Mouse (Mus musculus): Measurements from ENCODE around the gene Rbm45. TPM values are rescaled to one million over a fixed set of nuclear protein-coding genes. Genes with fewer than 3 reads are reported as not detected.

The Rbm45 gene
- 10 to 100 TPM in 1 of 2 experiments, 1 to 10 TPM in 1; 9.4 to 11.4 TPM for total RNA-seq (2021)
- long read RNA-seq, experiment 1, transcript Rbm45-201 (10 exons, 1,898 nt) = major isoform, 6 of 7 reads
- long read RNA-seq, experiment 1, partial matches to known transcripts = 0 of 7 reads
- long read RNA-seq, experiment 1, other reads (novel, unspliced or antisense) = 1 of 7 reads
- long read RNA-seq, experiment 2, partial matches to known transcripts = 0 of 4 reads
- long read RNA-seq, experiment 2, other reads (novel, unspliced or antisense) = 0 of 4 reads

DNA sequence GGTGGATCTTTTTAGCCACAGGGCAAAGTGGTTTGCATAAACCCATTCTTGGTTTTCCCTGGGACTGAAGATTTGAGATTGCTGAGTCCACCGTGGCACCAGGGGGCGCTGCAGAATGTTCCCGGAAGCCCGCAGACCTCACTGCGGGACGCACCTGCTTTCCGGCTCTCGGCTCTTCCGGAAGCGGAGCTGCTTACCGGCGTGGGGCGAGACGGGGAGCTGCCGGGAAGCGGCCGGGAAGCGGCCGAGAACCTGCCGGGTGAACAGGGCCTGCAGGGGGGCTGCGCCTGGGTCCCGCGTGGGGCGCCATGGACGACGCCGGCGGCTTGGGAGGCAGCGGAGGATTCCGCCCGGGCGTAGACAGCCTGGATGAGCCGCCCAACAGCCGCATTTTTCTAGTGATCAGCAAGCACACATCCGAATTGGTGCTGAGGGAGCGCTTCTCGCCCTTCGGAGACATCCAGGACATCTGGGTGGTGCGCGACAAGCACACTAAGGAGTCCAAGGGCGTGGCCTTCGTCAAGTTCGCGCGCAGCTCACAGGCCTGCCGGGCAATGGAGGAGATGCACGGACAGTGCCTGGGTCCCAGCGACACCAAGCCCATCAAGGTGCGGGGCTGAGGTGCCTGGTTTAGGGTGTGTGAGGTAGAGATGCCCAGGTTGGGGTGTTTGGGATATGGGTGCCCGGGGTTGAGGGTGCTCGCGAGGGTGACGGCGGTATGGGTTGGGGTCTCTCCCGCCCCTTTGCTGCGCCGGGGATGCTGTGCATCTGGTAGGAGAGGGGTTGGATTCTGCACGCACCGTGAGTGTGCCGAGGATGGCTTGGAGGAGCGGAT lies at the start of gene Rbm45:
Gene Rbm45, plus strand, starts transcription at position 164 of the 835 bp plus-strand sequence.
- H3K4me3 ChIP-seq = peak within 1 kb of the TSS; percentile 98
- H3K27ac ChIP-seq = peak within 1 kb of the TSS; percentile 90
- TF ChIP-seq CTCF (IDR thresholded peaks at IDR 0.05) = peak; percentile 93
- DNase-seq = peak; percentile 90
- intact Hi-C loops (cut with DNase I) = loop anchor here (1.0 to 10.0 kb wide), 2 partner anchors 215 to 248 kb away; no protein-coding TSS in a partner anchor

DNA sequence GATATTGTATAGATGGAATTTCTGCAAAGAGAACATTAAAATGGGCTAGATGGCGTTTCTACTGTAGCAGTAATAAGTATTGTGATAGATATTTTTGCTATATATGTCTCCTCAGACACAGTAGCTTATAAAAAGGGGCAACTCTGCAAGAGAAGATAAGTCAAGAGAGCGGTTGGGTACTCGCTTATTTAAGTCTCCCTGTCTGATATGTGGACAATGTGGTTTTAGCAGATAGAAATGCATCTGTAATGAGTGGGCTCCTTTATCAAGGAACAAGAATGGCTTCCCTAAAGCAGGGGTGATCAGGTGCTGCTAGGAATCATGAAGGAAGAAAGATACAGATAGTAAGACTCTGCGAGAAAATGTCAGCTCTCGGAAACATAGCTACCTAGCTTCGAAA lies 49.4 kb upstream of the Rbm45 start:
- no peak for TF ChIP-seq CTCF (IDR thresholded peaks at IDR 0.05)
- no peak for DNase-seq
- no peak overlapping the region for H3K27ac ChIP-seq
- no peak overlapping the region for H3K4me3 ChIP-seq
- intact Hi-C loops (cut with DNase I) = no loop called here

DNA sequence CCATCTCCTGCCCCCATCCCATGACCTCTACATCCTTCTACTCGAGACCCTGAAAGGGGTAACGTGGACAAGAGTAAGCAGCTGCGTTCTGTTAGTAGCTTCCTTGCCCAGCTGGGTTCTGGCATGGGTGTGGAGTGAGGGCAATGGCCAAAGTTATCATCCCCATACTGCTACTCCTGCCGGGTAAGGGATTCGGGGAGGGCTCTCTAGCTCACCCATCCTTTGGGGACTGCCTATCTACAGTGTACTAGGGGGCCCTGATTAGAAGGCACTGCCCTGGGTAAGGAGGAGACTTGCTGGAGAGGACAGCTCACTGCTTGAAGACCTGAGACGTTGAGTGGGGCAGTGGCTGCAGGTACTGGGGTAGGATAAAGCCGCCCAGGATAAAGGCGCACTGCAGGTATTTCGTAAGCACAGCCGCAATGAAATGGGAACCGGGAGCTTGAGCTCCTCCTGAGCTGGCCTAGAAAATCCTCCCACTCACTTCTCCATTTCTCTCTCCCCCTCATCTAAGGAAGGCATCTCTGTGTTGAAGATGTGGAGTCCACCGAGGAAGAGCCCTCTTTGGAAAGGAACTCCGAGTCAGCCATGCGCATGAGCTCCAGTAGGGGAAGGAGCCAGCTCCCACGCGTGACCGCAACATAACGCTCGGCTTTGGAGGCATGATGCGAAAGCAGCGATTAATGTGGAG lies 46.5 kb upstream of the Rbm45 start:
- intact Hi-C loops (cut with DNase I) = no loop called here
- DNase-seq = no peak
- Histone ChIP-seq H3K4me3 (no peak overlapping the region), H3K27ac (no peak overlapping the region)
- TF ChIP-seq CTCF (IDR thresholded peaks at IDR 0.05) = no peak

DNA sequence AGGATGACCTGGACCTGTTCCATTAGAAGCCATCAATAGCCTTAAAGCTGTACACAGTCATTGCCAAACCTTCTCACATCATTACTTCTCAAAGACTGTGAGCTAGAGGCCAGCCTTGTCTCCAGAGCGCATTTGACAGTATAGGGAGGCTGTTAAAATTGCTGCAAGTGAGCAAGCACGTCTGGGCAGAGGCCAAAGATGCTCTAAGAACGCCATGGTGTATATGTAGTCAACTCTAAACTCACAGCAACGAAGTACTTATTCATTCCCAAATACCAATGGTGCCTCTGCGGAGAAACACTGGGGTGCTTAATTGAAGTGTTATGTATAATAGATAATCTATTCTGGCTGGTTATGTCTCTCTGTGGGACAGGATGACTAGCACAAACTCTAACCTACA lies 45.3 kb upstream of the Rbm45 start:
- no peak overlapping the region for H3K4me3 ChIP-seq
- no peak overlapping the region for H3K27ac ChIP-seq
- intact Hi-C loops (cut with DNase I) = no loop called here
- no peak for DNase-seq
- TF ChIP-seq CTCF (IDR thresholded peaks at IDR 0.05) = no peak

DNA sequence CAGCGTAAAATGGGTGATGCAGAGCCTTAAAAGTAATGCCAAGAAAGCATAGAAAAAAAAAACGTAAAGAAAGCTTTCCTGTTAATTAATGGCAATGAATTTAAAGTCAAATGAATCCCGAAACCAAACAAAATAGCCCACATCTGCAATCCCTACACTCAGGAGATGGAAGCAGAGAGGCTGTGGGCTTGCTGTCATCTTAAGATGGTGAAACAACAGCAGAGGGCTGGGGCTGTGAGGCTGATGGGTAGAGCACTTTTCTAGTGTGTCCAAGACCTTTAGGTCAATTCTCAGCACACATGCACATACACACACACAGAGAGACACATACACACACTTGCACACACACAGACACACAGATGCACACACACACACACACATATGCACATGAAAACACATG lies 43.6 kb upstream of the Rbm45 start:
- no peak overlapping the region for H3K27ac ChIP-seq
- intact Hi-C loops (cut with DNase I) = no loop called here
- no peak overlapping the region for H3K4me3 ChIP-seq
- TF ChIP-seq CTCF (IDR thresholded peaks at IDR 0.05) = no peak
- no peak for DNase-seq

DNA sequence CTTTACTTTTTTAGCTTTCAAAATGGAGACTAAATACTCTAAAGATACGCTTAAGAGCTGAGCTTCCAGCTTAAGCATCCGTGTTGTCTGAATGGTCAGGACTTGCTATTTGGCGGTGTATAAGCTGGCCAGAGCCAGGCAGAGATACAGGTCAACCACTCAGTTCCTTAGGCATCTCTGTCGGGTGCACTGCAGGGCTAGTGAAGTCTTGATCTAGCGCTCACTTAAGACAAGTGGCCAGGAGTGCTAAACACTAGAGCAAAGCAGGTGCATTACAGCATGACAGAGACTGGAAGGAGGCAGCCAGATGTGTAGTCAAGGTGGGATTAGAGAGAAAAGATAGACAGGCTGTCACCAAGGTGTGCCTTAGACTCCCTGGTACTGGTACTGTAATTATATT lies 39.7 kb upstream of the Rbm45 start:
- TF ChIP-seq CTCF (IDR thresholded peaks at IDR 0.05) = no peak
- H3K4me3 ChIP-seq = no peak overlapping the region
- H3K27ac ChIP-seq = no peak overlapping the region
- DNase-seq = no peak
- intact Hi-C loops (cut with DNase I) = no loop called here

DNA sequence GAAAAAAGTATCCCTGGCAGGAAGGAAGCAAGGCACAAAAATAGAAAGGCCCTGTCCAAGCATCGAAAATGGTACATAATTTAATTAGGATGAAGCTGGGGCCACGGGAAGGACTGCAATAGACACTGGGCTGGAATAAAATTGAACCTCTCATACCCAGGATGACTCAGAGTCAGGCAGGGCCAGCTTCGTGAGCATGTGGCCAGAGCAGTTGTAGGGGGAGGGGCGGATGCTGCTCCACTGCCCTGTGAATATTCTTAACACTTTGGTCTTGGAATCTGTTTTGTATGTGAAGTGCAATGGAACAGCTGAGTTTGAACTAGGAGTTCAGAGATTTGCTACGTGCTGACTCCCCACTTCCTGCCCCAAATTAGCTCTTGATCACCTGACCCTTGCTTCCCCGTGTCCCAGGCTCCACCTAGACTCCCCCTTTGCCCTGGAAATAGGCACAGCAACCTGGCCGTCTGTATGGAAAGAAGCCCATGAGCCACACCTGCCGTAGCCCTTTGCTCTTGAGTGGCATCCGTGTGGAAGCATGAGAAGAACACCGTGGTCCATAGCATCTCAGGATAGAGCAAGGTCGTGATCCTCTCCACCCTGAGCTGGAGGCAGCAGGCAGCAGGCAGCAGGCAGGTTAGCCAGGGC lies 37.5 kb upstream of the Rbm45 start:
- intact Hi-C loops (cut with DNase I) = no loop called here
- no peak overlapping the region for H3K27ac ChIP-seq
- no peak for TF ChIP-seq CTCF (IDR thresholded peaks at IDR 0.05)
- DNase-seq = no peak
- H3K4me3 ChIP-seq = no peak overlapping the region

DNA sequence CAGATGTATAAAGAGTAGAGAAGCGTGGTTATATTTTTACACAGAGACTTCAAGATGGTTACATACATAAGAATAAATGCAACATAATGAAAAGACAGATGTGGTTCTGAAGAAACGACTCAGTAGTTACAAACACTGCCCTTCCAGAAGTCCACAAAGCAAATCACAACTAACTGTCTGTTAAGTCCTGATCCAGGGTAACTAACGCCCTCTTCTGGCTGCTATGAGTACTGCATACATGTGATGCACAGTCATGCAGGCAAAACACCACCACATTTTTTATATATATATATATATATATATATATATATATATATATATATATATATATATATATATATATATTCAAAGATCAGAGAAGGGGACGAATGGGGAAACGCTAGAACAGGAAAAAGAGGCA lies 35.2 kb upstream of the Rbm45 start:
- H3K27ac ChIP-seq = no peak overlapping the region
- no peak overlapping the region for H3K4me3 ChIP-seq
- peak; percentile 18; the same call in 1 of the 2 replicates for TF ChIP-seq CTCF (IDR thresholded peaks at IDR 0.05)
- DNase-seq = no peak
- intact Hi-C loops (cut with DNase I) = no loop called here

DNA sequence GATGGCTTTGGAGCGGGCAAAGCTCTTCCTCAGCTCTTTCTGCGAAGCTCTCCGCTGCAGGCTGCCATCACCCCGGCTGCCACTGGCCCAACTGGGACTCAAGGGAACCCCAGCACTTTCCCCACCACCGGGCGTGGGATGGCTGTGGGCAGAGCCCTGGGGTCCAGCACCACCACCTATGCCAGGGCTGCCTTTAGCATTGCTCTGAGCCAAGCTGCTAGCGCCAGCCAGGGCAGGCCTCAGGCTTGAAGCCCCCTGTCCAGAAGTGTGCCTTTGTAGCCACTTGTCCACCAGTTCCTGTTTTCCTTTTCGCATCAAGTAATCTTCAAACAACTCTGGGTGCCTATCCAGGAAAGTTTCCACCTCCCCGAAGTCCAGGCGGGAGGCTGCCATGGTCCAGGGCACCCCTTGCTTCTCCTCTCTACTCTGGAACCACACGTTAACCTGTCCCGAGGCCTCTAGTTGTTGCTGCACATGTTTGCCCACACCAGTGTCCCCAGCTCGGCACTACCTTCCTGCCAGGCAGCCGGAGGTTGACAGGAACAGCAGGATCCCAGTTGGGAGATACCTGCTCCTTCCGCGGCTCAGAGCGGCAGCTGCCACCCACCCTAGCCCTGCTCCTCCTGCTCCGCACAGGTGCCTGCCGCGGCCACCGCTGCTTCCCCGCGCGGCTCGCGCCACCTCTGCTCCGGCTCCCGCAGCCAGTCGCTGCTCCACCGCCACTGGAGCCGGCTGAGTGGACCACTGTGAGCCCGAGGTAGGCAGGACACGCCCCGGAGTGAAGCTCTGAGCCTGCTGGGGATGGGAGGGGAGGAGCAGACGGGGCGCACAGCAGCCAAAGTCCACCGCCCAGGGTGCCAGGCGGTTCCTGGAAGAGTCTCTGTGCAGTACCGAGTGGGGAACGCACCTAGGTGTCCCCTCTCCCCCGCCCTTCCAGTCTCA lies 31.3 kb upstream of the Rbm45 start, which contains the start of gene Pde11a:
Gene Pde11a, minus strand, starts transcription at position 560 of the 942 bp plus-strand sequence.
- TF ChIP-seq CTCF (IDR thresholded peaks at IDR 0.05) = no peak
- intact Hi-C loops (cut with DNase I) = no loop called here
- no peak within 1 kb of the TSS for H3K27ac ChIP-seq
- DNase-seq = peak; percentile 23
- H3K4me3 ChIP-seq = peak within 1 kb of the TSS; percentile 65

DNA sequence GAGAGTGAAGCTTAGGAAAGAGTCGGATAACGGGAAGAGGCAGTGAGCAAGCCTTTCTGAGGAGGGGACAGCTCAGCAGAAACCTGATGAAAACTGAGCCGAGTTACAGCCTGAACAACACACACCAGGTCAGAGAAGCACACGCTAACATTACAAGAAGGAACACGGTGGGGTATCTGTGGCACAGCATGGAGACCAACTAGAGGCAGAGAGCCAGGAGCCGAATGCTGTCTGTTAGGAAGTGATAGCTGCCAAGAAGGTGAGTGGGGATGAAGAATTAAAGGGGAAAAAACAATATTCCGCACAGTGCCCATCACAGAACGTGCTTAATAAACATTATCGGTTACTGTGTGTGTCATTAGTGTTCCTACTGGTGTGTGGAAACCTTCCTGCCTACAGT lies 27.6 kb upstream of the Rbm45 start:
- no peak overlapping the region for H3K4me3 ChIP-seq
- intact Hi-C loops (cut with DNase I) = no loop called here
- H3K27ac ChIP-seq = no peak overlapping the region
- DNase-seq = no peak
- no peak for TF ChIP-seq CTCF (IDR thresholded peaks at IDR 0.05)

DNA sequence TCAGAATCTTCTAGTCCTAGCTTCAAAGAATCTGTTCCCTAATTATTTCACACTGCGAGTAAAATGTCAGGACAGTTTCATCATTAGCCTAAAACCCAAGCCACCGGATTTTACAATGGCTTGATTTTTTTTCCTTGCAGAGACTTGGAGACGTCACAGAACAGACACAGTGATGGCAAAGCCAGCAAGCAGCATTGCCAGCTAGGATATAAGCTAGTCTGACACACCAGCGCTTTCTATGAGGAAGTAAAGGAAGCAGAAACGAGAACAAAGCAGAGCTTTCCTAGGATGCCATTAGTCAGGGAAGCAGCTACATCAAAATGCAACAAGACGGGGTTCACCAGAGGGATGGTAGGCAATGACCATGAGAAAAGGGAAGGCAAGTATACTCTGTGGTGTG lies 21.9 kb upstream of the Rbm45 start:
- H3K27ac ChIP-seq = no peak overlapping the region
- no peak for DNase-seq
- TF ChIP-seq CTCF (IDR thresholded peaks at IDR 0.05) = no peak
- intact Hi-C loops (cut with DNase I) = no loop called here
- H3K4me3 ChIP-seq = no peak overlapping the region

Data from gastrocnemius, adult 2 months (tissue).